Mouse (Mus musculus) telencephalon, adult 2 months (tissue): ENCODE results near the gene Ackr4.

Experiments
- DNase-seq: peaks from one replicate; pipeline ENCODE4 v3.0.0-alpha.2; 2011; ENCODE audit warnings: low read depth, low spot score

Ackr4 gene

GRCm38 (mm10) chr9:104043676-104044075, 83.1 kb downstream of the Ackr4 start:
- DNase-seq = no peak

- no peak for DNase-seq
Observed at GRCm38 (mm10) chr9:104040362-104040761, 86.4 kb downstream of the Ackr4 start, which contains the start of gene Gm28305. Gene Gm28305, plus strand, starts transcription at chr9:104040662.

DNA sequence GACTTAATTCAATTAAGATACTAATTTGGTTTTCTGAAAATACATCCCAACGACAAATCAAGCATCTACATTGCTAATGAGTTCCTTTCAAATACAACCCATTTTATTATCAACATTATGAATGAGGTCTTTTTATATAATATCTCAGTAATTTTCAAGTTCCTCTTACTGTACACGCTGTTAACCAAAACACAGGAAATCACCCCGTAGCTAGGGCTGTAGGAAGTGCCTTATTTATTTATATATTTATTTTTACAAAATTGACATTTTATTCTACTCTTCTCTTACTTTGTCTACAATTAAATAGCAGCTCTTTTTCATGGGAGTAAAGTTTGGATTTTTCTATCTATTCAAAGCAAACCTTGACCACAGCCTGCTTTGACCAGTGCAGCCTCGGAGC, 87.0 kb downstream of the Ackr4 start:
- no peak for DNase-seq

DNA sequence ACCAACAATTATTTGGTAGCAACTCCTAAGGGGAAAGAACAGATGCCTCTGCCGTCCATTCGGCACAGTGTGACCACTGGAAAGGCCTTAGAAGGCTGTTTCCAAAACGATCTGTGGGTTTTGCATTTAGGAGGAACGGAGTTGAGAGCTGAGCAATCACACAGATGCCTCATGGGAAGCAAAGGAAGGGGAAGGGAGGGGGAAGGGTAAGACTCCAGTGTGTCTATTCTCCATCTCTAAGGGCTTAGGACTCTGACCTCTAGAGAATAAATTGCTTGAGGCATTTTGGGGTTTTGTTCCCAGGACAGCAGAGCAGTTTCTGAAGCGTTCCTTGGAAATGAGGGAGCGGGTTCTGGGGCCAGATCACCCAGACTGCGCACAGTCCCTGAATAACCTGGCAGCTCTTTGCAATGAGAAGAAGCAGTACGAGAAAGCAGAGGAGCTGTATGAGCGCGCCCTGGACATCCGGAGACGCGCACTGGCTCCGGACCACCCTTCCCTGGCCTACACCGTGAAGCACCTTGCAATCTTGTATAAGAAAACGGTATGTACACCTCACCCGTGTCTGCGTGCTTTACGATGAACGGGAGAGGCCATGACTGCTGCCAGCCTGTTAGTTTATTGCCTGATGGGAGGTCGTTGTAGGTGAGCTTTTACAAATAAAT, 87.6 kb downstream of the Ackr4 start:
- no peak for DNase-seq

DNA sequence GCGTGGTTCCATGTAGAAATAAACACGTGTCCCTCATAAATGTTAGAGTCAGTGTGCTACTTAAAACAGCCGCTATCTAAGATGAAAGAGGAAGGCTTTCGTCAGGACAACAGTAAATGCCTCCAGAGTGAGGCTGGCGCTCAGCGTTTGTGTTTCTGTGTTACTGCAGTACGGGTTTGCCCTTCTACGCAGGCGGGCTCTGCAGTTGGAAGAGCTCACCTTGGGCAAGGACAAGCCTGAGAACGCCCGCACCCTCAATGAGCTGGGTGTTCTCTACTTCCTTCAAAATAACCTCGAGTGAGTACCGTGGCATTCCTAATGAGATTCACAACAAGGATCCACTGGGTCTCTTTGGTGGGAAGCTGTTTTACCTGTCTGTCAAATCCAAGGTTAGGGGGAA, 88.5 kb downstream of the Ackr4 start:
- no peak for DNase-seq

DNA sequence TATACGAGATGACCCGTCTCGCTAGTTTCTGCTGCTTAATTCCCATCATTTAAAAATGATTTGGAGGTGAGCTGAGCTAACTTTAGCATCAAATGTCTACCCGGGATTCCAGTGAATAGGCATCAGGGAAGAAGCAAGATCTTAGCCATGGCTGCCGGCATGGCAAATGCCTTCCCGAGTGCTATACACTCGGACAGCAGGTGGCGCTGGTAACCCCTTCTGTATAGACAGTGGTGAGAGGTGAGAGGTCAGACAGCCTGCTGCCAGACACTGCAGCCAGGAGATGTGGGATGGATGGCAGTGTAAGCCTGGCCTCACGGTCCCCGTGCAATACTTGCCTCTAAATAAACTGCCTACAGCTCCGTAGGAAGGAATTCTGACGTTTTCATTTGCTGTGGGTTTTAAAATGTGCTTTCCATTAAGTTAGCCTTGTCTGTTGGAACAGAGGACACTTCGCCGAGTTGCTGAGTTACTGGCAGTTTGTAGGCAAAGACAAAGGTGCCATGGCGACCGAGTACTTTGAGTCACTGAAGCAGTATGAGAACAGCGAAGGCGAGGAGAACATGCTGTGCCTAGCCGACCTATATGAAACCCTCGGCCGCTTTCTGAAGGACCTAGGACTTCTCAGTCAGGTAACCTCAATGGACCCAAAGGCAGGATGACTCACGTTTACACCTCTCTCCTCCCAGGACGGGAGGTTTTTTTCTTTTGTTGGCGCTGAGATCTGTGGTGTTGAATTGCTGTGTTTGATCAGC, 91.3 kb downstream of the Ackr4 start:
- peak; percentile 28 for DNase-seq

- DNase-seq = no peak
Observed at GRCm38 (mm10) chr9:104034718-104035117, 92.0 kb downstream of the Ackr4 start.

DNA sequence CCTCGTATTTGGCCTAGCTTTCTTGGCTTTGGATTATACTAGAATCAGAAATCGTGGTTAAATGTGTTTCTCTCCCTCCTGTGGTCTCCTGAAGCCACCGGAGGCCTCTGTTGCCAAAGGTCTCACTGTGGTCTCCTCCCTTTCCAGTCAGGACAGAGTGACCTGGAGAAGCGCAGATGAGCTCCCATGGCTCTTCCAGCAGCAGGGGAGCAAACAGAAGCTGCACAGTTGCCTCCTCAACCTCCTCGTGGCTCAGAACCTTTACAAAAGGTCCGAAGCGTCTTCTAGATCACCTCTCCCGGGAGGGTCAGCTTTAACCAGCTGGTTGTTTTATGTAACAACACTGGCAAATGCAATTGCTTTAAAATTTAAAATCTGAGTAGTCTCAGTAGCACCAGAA, 92.5 kb downstream of the Ackr4 start:
- DNase-seq = no peak
